Mouse (Mus musculus) adrenal gland, postnatal 25 days (tissue): ENCODE measurements around the gene Tfpt. TPM values are rescaled to one million over a fixed set of nuclear protein-coding genes. Genes with fewer than 3 reads are reported as not detected.
"Not testable (repeated sequence)": the region's sequence is repeated elsewhere in the genome, so short reads cannot be mapped to it uniquely, and the experiment has no call there.

Experiments
- DNase-seq: peaks from one replicate; pipeline ENCODE4 v3.0.0; 2021; ENCODE audit warnings: mixed read lengths
- microRNA-seq, 2 experiments: library from miRNA; unstranded; fragments of <30 nt; microRNA quantifications; one replicate each; pipeline ENCODE4 v1.2.0; 2021
- total RNA-seq: library from RNA; stranded (reverse); gene quantifications from 2 replicates; pipeline ENCODE4 v1.2.3, GENCODE M21; 2021

Tfpt gene
- total RNA-seq, 1 experiment from 2014 or later, result 22.8 TPM

- no peak for DNase-seq
Observed at GRCm38 (mm10) chr7:3571847-3572246, 57.9 kb downstream of the Tfpt start.

GRCm38 (mm10) chr7:3570580-3570979 lies 59.1 kb downstream of the Tfpt start:
- DNase-seq, result not testable (repeated sequence)

Small RNA genes within 50 kb of the gene (microRNA-seq; reads per million reads assigned to microRNA genes)
- gene Gm25100 (0 reads per million in 2 experiments), gene Mir3572 (3.8 to 4.3 reads per million in 2 experiments)

Other genes starting within 250 kb of the Tfpt start
- 2.5 and 5.1 TPM in 2 replicates for gene Cacng8, start 239.2 kb downstream of the Tfpt start, total RNA-seq
- gene Cacng6, start 205.7 kb downstream of the Tfpt start, total RNA-seq, result not detected in 2 replicates
- 1.0 and 1.2 TPM in 2 replicates for gene Tarm1, start 127.3 kb downstream of the Tfpt start, total RNA-seq
- gene Oscar, start 13.8 kb downstream of the Tfpt start, total RNA-seq, result 0.39 TPM in 1 of 2 replicates, not detected in the other
- 484 and 641 TPM in 2 replicates for gene Ndufa3, start 12.6 kb downstream of the Tfpt start, total RNA-seq
- gene Prpf31, start 56 bp upstream of the Tfpt start, total RNA-seq, result 42.0 and 46.4 TPM in 2 replicates
- 71.6 and 75.9 TPM in 2 replicates for gene Cnot3, start 15.3 kb upstream of the Tfpt start, total RNA-seq
- gene Leng1, start 35.9 kb upstream of the Tfpt start, total RNA-seq, result 16.2 and 17.1 TPM in 2 replicates
- gene Tmc4, start 47.6 kb upstream of the Tfpt start, total RNA-seq, result 13.7 and 20.1 TPM in 2 replicates
- 96.6 and 122 TPM in 2 replicates for gene Tsen34, start 62.9 kb upstream of the Tfpt start, total RNA-seq
- 76.1 and 85.5 TPM in 2 replicates for gene Mboat7, start 63.6 kb upstream of the Tfpt start, total RNA-seq
- 939 and 948 TPM in 2 replicates for gene Rps9, start 74.1 kb upstream of the Tfpt start, total RNA-seq
- gene Pirb, start 90.5 kb upstream of the Tfpt start, total RNA-seq, result 0.76 and 0.85 TPM in 2 replicates
- 0.30 TPM in 1 of 2 replicates, not detected in the other for gene Gm15448, start 195.8 kb upstream of the Tfpt start, total RNA-seq
- 0.81 TPM in 1 of 2 replicates, not detected in the other for gene Pira2, start 215.1 kb upstream of the Tfpt start, total RNA-seq